Mouse (Mus musculus): ENCODE measurements around the gene Lsamp.

Lsamp gene

DNA sequence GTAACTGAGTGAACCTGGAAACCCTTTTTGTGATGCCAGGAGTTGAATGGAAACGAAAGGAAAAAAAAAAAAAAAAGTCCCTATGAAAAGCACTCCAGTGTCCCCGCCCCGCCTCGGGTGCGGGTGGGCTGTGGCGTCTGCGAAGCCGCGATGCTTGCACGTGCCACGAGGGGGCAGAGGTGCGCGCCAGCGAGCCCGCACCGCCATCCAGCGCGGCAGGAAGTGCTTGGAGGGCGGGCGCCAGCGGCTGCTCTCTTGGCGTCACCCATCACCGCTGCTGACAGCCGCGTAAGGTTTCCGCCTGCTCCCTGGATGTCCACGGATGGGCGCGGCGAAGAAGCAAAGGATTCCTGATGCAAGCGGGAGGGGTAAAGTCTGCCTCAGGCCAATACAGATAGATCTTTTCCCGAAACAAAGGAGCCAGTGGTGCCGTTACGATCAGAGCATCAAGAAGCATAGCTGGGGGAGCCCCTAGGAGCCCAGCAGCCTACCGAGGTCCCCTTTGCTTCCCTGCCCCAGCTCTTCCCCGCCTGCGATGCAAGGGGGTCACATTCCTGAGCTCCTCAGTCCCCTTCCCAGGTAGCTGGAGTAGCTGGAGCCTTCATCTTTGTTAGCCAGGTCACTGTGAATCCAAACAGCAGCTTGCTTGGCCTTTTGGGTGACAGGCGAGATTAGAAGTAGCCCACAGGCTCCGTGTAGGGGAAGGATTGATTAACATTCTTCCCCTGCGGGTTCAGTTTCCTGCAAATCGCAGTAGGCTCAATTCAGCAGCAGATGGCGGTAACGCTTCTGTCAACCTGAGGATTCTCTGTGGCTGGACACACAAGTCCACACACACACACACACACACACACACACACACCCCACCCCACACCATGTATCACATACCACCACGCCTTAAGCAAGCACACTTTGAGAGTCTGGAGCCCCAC, 2206.2 kb downstream of the Lsamp start:
- peak; percentile 9 for DNase-seq (ENCODE audit: low spot score)

All from c-Kit-positive CD71-positive TER-119-positive erythroid progenitor cells, embryonic 14.5 days (primary cell).